Mouse (Mus musculus) spleen, postnatal 36 days (tissue): ENCODE measurements around the gene Nrp2.

Source experiments
- DNase-seq, 2 experiments: peaks; one replicate each; pipeline ENCODE4 v3.0.0; 2022; ENCODE audit warnings: low spot score in 2 of 2, mixed read lengths in 1 of 2

Nrp2 gene

GRCm38 (mm10) chr1:62820170-62820569, 117.1 kb downstream of the Nrp2 start:
- DNase-seq = no peak

GRCm38 (mm10) chr1:62821509-62822398, 118.7 kb downstream of the Nrp2 start:
- no peak for DNase-seq

GRCm38 (mm10) chr1:62823549-62824195, 120.6 kb downstream of the Nrp2 start:
- no peak for DNase-seq

GRCm38 (mm10) chr1:62825822-62826765, 123.0 kb downstream of the Nrp2 start:
- no peak for DNase-seq

GRCm38 (mm10) chr1:62827316-62827715, 124.2 kb downstream of the Nrp2 start:
- no peak for DNase-seq

GRCm38 (mm10) chr1:62828156-62828555, 125.1 kb downstream of the Nrp2 start:
- DNase-seq = no peak

GRCm38 (mm10) chr1:62829690-62830417, 126.8 kb downstream of the Nrp2 start:
- DNase-seq = peak in 1 of 2 experiments; percentile 7

- DNase-seq = no peak
Observed at GRCm38 (mm10) chr1:62830418-62830769, 127.3 kb downstream of the Nrp2 start.

GRCm38 (mm10) chr1:62831725-62832455, 128.8 kb downstream of the Nrp2 start:
- DNase-seq = no peak

GRCm38 (mm10) chr1:62833356-62833755, 130.3 kb downstream of the Nrp2 start:
- DNase-seq = no peak

- DNase-seq = no peak
Observed at GRCm38 (mm10) chr1:62834443-62835185, 131.5 kb downstream of the Nrp2 start.

GRCm38 (mm10) chr1:62838083-62838482, 135.0 kb downstream of the Nrp2 start:
- DNase-seq = no peak

- DNase-seq = no peak
Observed at GRCm38 (mm10) chr1:62838631-62839030, 135.5 kb downstream of the Nrp2 start.

- no peak for DNase-seq
Observed at GRCm38 (mm10) chr1:62843215-62843614, 140.1 kb downstream of the Nrp2 start.

- no peak for DNase-seq
Observed at GRCm38 (mm10) chr1:62850990-62851940, 148.2 kb downstream of the Nrp2 start.

GRCm38 (mm10) chr1:62853362-62853761, 150.3 kb downstream of the Nrp2 start:
- no peak for DNase-seq

GRCm38 (mm10) chr1:62853996-62854395, 150.9 kb downstream of the Nrp2 start:
- DNase-seq = no peak

GRCm38 (mm10) chr1:62859098-62859497, 156.0 kb downstream of the Nrp2 start:
- DNase-seq = no peak
